Mouse (Mus musculus): ENCODE results near the gene Krtdap. TPM values are rescaled to one million over a fixed set of nuclear protein-coding genes. Genes with fewer than 3 reads are reported as not detected.

Krtdap gene
- polyA plus RNA-seq, 1 experiment from 2014 or later: 51.5 TPM

- WGBS: 52% methylated on average over 11 of the region's 11 CpGs
- no peak overlapping the region for H3K27ac ChIP-seq
- no peak overlapping the region for H3K4me3 ChIP-seq
- no peak for ATAC-seq (ENCODE audit: low FRiP score, low read depth)
- peaks cover 31% of the 10 kb centered on the region for H3K27me3 ChIP-seq
- H3K36me3 ChIP-seq: no peaks in the 10 kb centered on the region
- no peak overlapping the region for H3K9ac ChIP-seq
- H3K4me1 ChIP-seq: no peaks in the 10 kb centered on the region
- H3K4me2 ChIP-seq (replicated peaks): no peak overlapping the region
- H3K9me3 ChIP-seq: no peaks in the 10 kb centered on the region
These were observed 22.5 kb upstream of the Krtdap start for GRCm38 (mm10) chr7:30765173-30765572.

- WGBS: 83% methylated on average over 4 of the region's 4 CpGs
- Histone ChIP-seq H3K9ac (no peak overlapping the region), H3K27ac (no peak overlapping the region), H3K4me1 (no peaks in the 10 kb centered on the region), H3K9me3 (no peaks in the 10 kb centered on the region), H3K4me3 (no peak overlapping the region), H3K4me2 (replicated peaks) (no peak overlapping the region), H3K27me3 (peaks cover 31% of the 10 kb centered on the region), H3K36me3 (no peaks in the 10 kb centered on the region)
- ATAC-seq (ENCODE audit: low FRiP score, low read depth): no peak
These were observed 21.3 kb upstream of the Krtdap start for GRCm38 (mm10) chr7:30766408-30766807.

- Histone ChIP-seq H3K36me3 (no peaks in the 10 kb centered on the region), H3K4me3 (no peak overlapping the region), H3K27ac (no peak overlapping the region), H3K9me3 (no peaks in the 10 kb centered on the region), H3K9ac (no peak overlapping the region), H3K27me3 (peaks cover 23% of the 10 kb centered on the region), H3K4me1 (no peaks in the 10 kb centered on the region), H3K4me2 (replicated peaks) (no peak overlapping the region)
- no peak for ATAC-seq (ENCODE audit: low FRiP score, low read depth)
- WGBS: 40% methylated on average over 9 of the region's 9 CpGs
These were observed 18.5 kb upstream of the Krtdap start for GRCm38 (mm10) chr7:30769236-30769635.

GRCm38 (mm10) chr7:30776104-30776503, 11.6 kb upstream of the Krtdap start:
- H3K4me3 ChIP-seq: no peak overlapping the region

GRCm38 (mm10) chr7:30777081-30777579, 10.6 kb upstream of the Krtdap start:
- H3K27me3 ChIP-seq: no peaks in the 10 kb centered on the region
- H3K27ac ChIP-seq: no peak overlapping the region
- H3K4me1 ChIP-seq: no peaks in the 10 kb centered on the region
- H3K4me3 ChIP-seq: no peak overlapping the region
- H3K36me3 ChIP-seq: no peaks in the 10 kb centered on the region
- no peaks in the 10 kb centered on the region for H3K9me3 ChIP-seq
- no peak for ATAC-seq (ENCODE audit: low FRiP score, low read depth)
- no peak overlapping the region for H3K9ac ChIP-seq
- H3K4me2 ChIP-seq (replicated peaks): no peak overlapping the region
- 61% methylated on average over 7 of the region's 7 CpGs for WGBS

More at GRCm38 (mm10) chr7:30776104-30776503, 11.6 kb upstream of the Krtdap start:
- WGBS: 82% methylated on average over 9 of the region's 9 CpGs
- ATAC-seq (ENCODE audit: low FRiP score, low read depth): no peak
- Histone ChIP-seq H3K9ac (no peak overlapping the region), H3K36me3 (no peaks in the 10 kb centered on the region), H3K27ac (no peak overlapping the region), H3K9me3 (no peaks in the 10 kb centered on the region), H3K27me3 (no peaks in the 10 kb centered on the region), H3K4me1 (no peaks in the 10 kb centered on the region), H3K4me2 (replicated peaks) (no peak overlapping the region)

- Histone ChIP-seq H3K36me3 (no peaks in the 10 kb centered on the region), H3K4me3 (no peak overlapping the region), H3K4me2 (replicated peaks) (no peak overlapping the region), H3K27me3 (no peaks in the 10 kb centered on the region), H3K4me1 (no peaks in the 10 kb centered on the region), H3K9me3 (no peaks in the 10 kb centered on the region), H3K9ac (no peak overlapping the region), H3K27ac (no peak overlapping the region)
- WGBS: 75% methylated on average over 1 of the region's 1 CpGs
- no peak for ATAC-seq (ENCODE audit: low FRiP score, low read depth)
These were observed 9.8 kb upstream of the Krtdap start for GRCm38 (mm10) chr7:30777911-30778310.

- Histone ChIP-seq H3K9ac (no peak overlapping the region), H3K4me2 (replicated peaks) (no peak overlapping the region), H3K4me3 (no peak overlapping the region), H3K4me1 (no peaks in the 10 kb centered on the region), H3K27ac (no peak overlapping the region), H3K36me3 (no peaks in the 10 kb centered on the region), H3K9me3 (no peaks in the 10 kb centered on the region), H3K27me3 (peaks cover 4% of the 10 kb centered on the region; the same call in 1 of the 2 replicates)
- WGBS: 76% methylated on average over 4 of the region's 4 CpGs
- no peak for ATAC-seq (ENCODE audit: low FRiP score, low read depth)
These were observed 5.9 kb upstream of the Krtdap start for GRCm38 (mm10) chr7:30781792-30782191.

- Histone ChIP-seq H3K4me3 (no peak overlapping the region), H3K9me3 (no peaks in the 10 kb centered on the region), H3K9ac (no peak overlapping the region), H3K4me2 (replicated peaks) (no peak overlapping the region), H3K36me3 (no peaks in the 10 kb centered on the region), H3K27me3 (peaks cover 8% of the 10 kb centered on the region; the same call in 1 of the 2 replicates), H3K4me1 (no peaks in the 10 kb centered on the region), H3K27ac (no peak overlapping the region)
- no peak for ATAC-seq (ENCODE audit: low FRiP score, low read depth)
- 73% methylated on average over 3 of the region's 3 CpGs for WGBS
These were observed 5.0 kb upstream of the Krtdap start for GRCm38 (mm10) chr7:30782658-30783057.

- Histone ChIP-seq H3K27me3 (peaks cover 14% of the 10 kb centered on the region; the same call in 1 of the 2 replicates), H3K9ac (no peak overlapping the region), H3K4me3 (no peak overlapping the region), H3K4me2 (replicated peaks) (no peak overlapping the region), H3K36me3 (no peaks in the 10 kb centered on the region), H3K9me3 (no peaks in the 10 kb centered on the region), H3K27ac (no peak overlapping the region), H3K4me1 (no peaks in the 10 kb centered on the region)
- ATAC-seq (ENCODE audit: low FRiP score, low read depth): no peak
- WGBS: 62% methylated on average over 1 of the region's 1 CpGs
These were observed 2.5 kb upstream of the Krtdap start for GRCm38 (mm10) chr7:30785154-30785553.

- no peak overlapping the region for H3K4me2 ChIP-seq (replicated peaks)
- no peaks in the 10 kb centered on the region for H3K36me3 ChIP-seq
- WGBS: 64% methylated on average over 13 of the region's 13 CpGs
- no peak for ATAC-seq (ENCODE audit: low FRiP score, low read depth)
- H3K9me3 ChIP-seq: no peaks in the 10 kb centered on the region
- no peak overlapping the region for H3K4me3 ChIP-seq
- no peak overlapping the region for H3K27ac ChIP-seq
- peaks cover 14% of the 10 kb centered on the region; the same call in 1 of the 2 replicates for H3K27me3 ChIP-seq
- H3K9ac ChIP-seq: no peak overlapping the region
- H3K4me1 ChIP-seq: no peaks in the 10 kb centered on the region
These were observed 1.8 kb upstream of the Krtdap start for GRCm38 (mm10) chr7:30785721-30786546.

GRCm38 (mm10) chr7:30790141-30790540, 2.4 kb downstream of the Krtdap start:
- 85% methylated on average over 10 of the region's 10 CpGs for WGBS

GRCm38 (mm10) chr7:30791921-30792320, 4.2 kb downstream of the Krtdap start:
- H3K9me3 ChIP-seq: no peaks in the 10 kb centered on the region
- no peak overlapping the region for H3K27ac ChIP-seq
- peaks cover 10% of the 10 kb centered on the region; the same call in 1 of the 2 replicates for H3K27me3 ChIP-seq
- ATAC-seq (ENCODE audit: low FRiP score, low read depth): no peak
- H3K4me3 ChIP-seq: no peak overlapping the region
- WGBS: 22% methylated on average over 9 of the region's 9 CpGs
- H3K4me2 ChIP-seq (replicated peaks): no peak overlapping the region
- no peaks in the 10 kb centered on the region for H3K4me1 ChIP-seq
- no peaks in the 10 kb centered on the region for H3K36me3 ChIP-seq
- no peak overlapping the region for H3K9ac ChIP-seq

More at GRCm38 (mm10) chr7:30790141-30790540, 2.4 kb downstream of the Krtdap start:
- Histone ChIP-seq H3K36me3 (no peaks in the 10 kb centered on the region), H3K9ac (no peak overlapping the region), H3K4me2 (replicated peaks) (no peak overlapping the region), H3K27me3 (peaks cover 14% of the 10 kb centered on the region; the same call in 1 of the 2 replicates), H3K4me3 (no peak overlapping the region), H3K9me3 (no peaks in the 10 kb centered on the region), H3K4me1 (no peaks in the 10 kb centered on the region), H3K27ac (no peak overlapping the region)
- ATAC-seq (ENCODE audit: low FRiP score, low read depth): no peak
